Mouse (Mus musculus) cerebellum, adult 2 months (tissue): ENCODE data around the gene Rassf4.

Experiments
- CTCF ChIP-seq: fragments of 200-500 bp; IDR thresholded peaks from 2 replicates; pipeline ENCODE4 v1.5.1; 2011; ENCODE audit warnings: low read depth, mild to moderate bottlenecking, control low read depth, low read length, moderate library complexity, borderline replicate concordance; ENCODE audit not compliant: insufficient read depth
- POLR2A ChIP-seq: fragments of 200-500 bp; IDR thresholded peaks from 2 replicates; pipeline ENCODE4 v1.6.1; 2011; ENCODE audit warnings: low read length, control low read depth, borderline replicate concordance; ENCODE audit not compliant: insufficient read depth

GRCm38 (mm10) chr6:116651437-116652118 lies 22.2 kb downstream of the Rassf4 start:
- TF ChIP-seq POLR2A = no peak
- TF ChIP-seq CTCF = no peak; the same call in 1 of the 2 replicates
